ENCODE assay signal across 12 mouse cellular contexts in genomic region chr1:159923010-159923409, GRCm38 (mm10).
DNase-seq lines count a peak whose midpoint lies in the region; ATAC-seq and TF ChIP-seq lines count a peak whose summit lies in the region.
"Had no signal": no experiment of that assay in that cellular context is flagged by ENCODE, and none has a peak within 500 bp of the region (broad histone marks: within the 10 kb centered on the region; RNA-seq: fewer than 3 reads in every experiment).

No protein-coding gene starts in this region.

- H3K4me3 ChIP-seq in heart, embryonic 10.5 days: no peak overlapping the region
- no peak overlapping the region for H3K4me3 ChIP-seq in hindbrain, postnatal 0 days (ENCODE audit: low read length)
- H3K4me3 ChIP-seq: midbrain, embryonic 12.5 days had no signal

- no peaks in the 10 kb centered on the region for H3K36me3 ChIP-seq in heart, embryonic 10.5 days
- no peaks in the 10 kb centered on the region for H3K36me3 ChIP-seq in hindbrain, postnatal 0 days (ENCODE audit: insufficient read depth, low read length)
- H3K36me3 ChIP-seq: midbrain, embryonic 12.5 days had no signal

- no peaks in the 10 kb centered on the region for H3K9me3 ChIP-seq in heart, embryonic 10.5 days
- H3K9me3 ChIP-seq in hindbrain, postnatal 0 days (ENCODE audit: low read length): no peaks in the 10 kb centered on the region
- H3K9me3 ChIP-seq: midbrain, embryonic 12.5 days had no signal

- H3K27ac ChIP-seq in heart, embryonic 10.5 days: no peak overlapping the region
- no peak overlapping the region for H3K27ac ChIP-seq in hindbrain, postnatal 0 days
- H3K27ac ChIP-seq: midbrain, embryonic 12.5 days had no signal

- no peak overlapping the region for H3K9ac ChIP-seq in hindbrain, postnatal 0 days (replicated peaks; ENCODE audit: low read length)
- H3K9ac ChIP-seq: midbrain, embryonic 12.5 days had no signal

- peak; percentile 71 to 89 for DNase-seq in heart, adult 18-20 months
- DNase-seq in heart, embryonic 10.5 days (ENCODE audit: low spot score): no peak
- DNase-seq in ovary, postnatal 14 days (ENCODE audit: low spot score): peak; percentile 7
- no peak for DNase-seq in ovary, adult 18-20 months (ENCODE audit: low spot score)
- DNase-seq in lung, postnatal 25 days (ENCODE audit: low spot score): peak; percentile 48
- DNase-seq in right cerebral cortex, postnatal 4 days: no peak
- DNase-seq in hindbrain, postnatal 0 days (ENCODE audit: low spot score): no peak
- DNase-seq: adrenal gland, postnatal 36 days; B cell, adult 2 months; cerebellum, adult 9-10 months had no signal

- 84% methylated on average over 7 of the region's 7 CpGs for WGBS in heart, embryonic 10.5 days
- WGBS in hindbrain, postnatal 0 days: 87% methylated on average over 7 of the region's 7 CpGs

- no peak overlapping the region for H3K4me2 ChIP-seq in hindbrain, postnatal 0 days (ENCODE audit: low read depth, low read length)
- H3K4me2 ChIP-seq: midbrain, embryonic 12.5 days had no signal

- ATAC-seq in erythroblast, adult 5-6 weeks (replicated peaks; ENCODE audit: low FRiP score, poor library complexity, severe bottlenecking): no peak
- no peak for ATAC-seq in hindbrain, postnatal 0 days

- H3K4me1 ChIP-seq in heart, embryonic 10.5 days: no peaks in the 10 kb centered on the region
- no peaks in the 10 kb centered on the region for H3K4me1 ChIP-seq in hindbrain, postnatal 0 days (ENCODE audit: insufficient read depth, low read length)
- H3K4me1 ChIP-seq: midbrain, embryonic 12.5 days had no signal

- no peak for TF ChIP-seq CTCF in hindbrain, postnatal 0 days (IDR thresholded peaks at IDR 0.05; ENCODE audit: low read depth)

- H3K27me3 ChIP-seq in heart, embryonic 10.5 days (ENCODE audit: insufficient read depth, poor library complexity, severe bottlenecking): no peaks in the 10 kb centered on the region
- no peaks in the 10 kb centered on the region for H3K27me3 ChIP-seq in hindbrain, postnatal 0 days (ENCODE audit: insufficient read depth, low read length)
- H3K27me3 ChIP-seq: midbrain, embryonic 12.5 days had no signal

Comparison
In these comparisons a context has a peak if more than half of its experiments do, and no peak if none do; other contexts are left out.
1. DNase-seq: peak in heart, adult 18-20 months (2 of 2), ovary, postnatal 14 days (single experiment) and lung, postnatal 25 days (single experiment); none in heart, embryonic 10.5 days (single experiment), ovary, adult 18-20 months (single experiment), right cerebral cortex, postnatal 4 days (single experiment) and hindbrain, postnatal 0 days (single experiment).